Mouse (Mus musculus) lung, adult 18-20 months (tissue): ENCODE data around the gene Atg2a.
"Not testable (repeated sequence)": the region's sequence is repeated elsewhere in the genome, so short reads cannot be mapped to it uniquely, and the experiment has no call there.

Experiments
- DNase-seq, 2 experiments: peaks; one replicate each; pipeline ENCODE4 v3.0.0; 2022; ENCODE audit warnings: mixed read lengths in 2 of 2

The Atg2a gene

GRCm38 (mm10) chr19:6276426-6277421 is 35.3 kb downstream of the Atg2a start, which contains the start of gene Ehd1:
Gene Ehd1 (plus strand): TSS chr19:6276725.
- DNase-seq: peak; percentile 98 to 99

- peak; percentile 92 to 95 for DNase-seq
Measured at GRCm38 (mm10) chr19:6277661-6278438, 36.4 kb downstream of the Atg2a start.

GRCm38 (mm10) chr19:6278439-6279073 is 37.1 kb downstream of the Atg2a start:
- DNase-seq: peak; percentile 44 to 68

- DNase-seq: no peak
Measured at GRCm38 (mm10) chr19:6279481-6280144, 38.1 kb downstream of the Atg2a start.

- no peak for DNase-seq
Measured at GRCm38 (mm10) chr19:6280554-6280953, 39.1 kb downstream of the Atg2a start.

DNA sequence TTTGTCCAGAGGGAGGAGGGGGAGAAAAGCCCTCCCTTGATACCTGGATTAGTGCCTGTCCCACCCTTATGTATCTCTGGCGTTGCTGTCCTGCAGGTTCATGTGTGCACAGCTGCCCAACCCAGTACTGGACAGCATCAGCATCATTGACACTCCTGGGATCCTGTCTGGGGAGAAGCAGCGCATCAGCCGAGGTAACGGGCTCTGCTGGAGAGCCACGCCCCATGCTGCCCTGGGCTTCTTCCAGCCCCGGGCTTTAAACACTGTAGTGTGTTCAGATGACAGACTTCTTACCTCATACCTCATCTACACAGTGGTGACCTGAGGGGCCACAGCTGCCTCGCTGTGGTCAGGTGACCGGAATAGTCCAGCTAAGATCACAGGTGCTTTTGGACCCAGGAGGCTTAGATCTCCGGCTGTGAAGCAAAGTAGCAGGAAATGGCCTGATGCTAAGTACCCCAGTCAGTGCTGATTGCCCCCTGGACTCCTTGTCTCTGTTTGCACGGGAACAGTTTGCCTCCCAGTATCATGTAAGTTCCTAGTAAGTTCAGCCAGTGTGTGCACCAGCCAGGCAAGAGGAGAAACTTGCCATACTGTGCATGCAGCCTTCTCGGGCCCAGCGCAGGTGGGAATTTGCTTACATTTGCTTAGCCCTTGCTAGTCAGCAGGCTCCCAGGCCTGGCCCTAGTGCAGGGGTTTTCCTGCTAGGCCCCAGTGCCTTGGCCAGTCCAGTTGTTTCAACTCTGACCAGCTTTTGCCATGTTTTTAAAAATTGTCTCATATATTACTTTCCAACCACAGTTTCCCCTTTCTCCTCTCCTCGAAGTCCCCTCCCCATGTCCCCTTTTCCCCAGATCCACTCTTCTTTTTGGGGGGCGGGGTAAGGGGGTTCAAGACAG is 39.9 kb downstream of the Atg2a start:
- DNase-seq: no peak

GRCm38 (mm10) chr19:6283001-6283400 is 41.5 kb downstream of the Atg2a start:
- DNase-seq: no peak

DNA sequence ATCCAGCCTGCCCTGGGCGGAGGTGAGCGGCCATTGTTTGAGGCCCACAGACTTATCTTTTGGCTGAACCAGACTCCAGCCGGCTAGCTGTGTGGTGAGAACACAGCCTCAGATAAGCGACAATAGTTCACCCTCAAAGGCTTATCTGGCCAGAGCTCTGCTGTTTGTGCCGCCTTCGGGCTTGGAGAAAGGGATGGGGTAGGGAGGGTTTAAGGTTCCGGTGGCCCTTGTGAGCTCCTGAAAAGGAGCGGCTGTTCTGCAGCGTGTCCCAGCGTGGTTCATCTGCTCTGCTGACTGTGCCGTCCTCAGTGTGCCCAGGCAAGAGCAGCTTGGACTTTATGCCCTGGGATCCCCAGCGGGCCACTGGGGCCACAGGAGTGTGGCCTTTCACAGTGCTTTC is 43.0 kb downstream of the Atg2a start:
- no peak for DNase-seq

DNA sequence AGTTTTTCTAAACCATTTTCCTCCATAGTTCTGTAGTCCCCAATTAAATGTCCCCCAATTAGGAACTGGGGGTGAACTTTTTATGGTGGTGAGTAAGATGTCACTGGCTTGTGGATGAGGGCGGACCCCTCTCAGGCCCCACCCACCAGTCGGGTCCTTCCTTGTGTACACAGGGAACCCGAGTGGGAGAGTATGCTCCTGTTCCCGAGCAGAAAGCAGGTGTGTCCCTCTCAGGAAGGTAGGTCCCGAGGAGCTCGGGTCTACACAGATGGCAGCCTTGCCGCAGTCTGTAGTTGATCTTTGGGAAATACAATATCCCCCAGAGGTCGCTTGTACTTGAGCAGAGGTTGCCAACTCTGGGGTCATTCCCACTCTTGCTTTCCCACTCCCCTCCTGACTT is 43.8 kb downstream of the Atg2a start:
- DNase-seq: no peak

DNA sequence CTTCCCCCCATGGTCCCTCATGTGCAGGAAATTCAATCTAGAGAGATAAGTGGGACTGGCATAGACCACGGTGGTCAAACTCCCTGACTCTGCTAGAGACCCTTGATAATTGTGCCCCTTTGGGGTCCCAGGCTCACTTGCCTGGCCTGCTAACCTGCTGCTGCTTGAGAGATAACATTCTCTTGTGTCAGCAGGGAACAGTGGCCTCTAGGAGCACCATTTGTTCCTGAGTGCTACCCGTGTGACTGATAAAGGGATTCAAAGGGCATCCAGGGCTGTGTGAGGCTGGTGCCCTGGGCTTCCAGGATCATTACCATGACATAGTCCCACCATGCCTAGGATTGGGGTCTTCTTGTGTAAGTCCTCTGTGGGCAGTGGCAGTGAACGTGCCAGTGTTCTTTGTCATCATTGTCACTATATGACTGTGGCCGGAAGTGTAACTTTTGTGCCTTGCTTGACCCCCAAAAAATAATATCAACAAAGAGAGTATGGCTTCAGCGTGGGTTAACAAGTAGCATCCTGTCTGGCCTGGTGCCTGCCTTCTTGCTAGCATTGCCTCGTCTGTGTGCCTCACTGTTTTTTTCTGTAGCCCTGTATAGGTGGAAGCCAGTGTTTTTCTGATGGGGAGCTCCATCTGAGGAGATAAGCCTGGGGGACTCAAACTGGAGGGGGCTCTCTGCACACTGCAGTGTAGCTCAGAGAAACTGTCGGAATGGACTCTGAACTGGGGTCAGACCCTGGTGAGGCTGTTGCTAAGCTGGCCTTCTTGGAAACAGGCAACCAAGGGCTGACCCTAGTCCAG is 44.4 kb downstream of the Atg2a start:
- no peak for DNase-seq

DNA sequence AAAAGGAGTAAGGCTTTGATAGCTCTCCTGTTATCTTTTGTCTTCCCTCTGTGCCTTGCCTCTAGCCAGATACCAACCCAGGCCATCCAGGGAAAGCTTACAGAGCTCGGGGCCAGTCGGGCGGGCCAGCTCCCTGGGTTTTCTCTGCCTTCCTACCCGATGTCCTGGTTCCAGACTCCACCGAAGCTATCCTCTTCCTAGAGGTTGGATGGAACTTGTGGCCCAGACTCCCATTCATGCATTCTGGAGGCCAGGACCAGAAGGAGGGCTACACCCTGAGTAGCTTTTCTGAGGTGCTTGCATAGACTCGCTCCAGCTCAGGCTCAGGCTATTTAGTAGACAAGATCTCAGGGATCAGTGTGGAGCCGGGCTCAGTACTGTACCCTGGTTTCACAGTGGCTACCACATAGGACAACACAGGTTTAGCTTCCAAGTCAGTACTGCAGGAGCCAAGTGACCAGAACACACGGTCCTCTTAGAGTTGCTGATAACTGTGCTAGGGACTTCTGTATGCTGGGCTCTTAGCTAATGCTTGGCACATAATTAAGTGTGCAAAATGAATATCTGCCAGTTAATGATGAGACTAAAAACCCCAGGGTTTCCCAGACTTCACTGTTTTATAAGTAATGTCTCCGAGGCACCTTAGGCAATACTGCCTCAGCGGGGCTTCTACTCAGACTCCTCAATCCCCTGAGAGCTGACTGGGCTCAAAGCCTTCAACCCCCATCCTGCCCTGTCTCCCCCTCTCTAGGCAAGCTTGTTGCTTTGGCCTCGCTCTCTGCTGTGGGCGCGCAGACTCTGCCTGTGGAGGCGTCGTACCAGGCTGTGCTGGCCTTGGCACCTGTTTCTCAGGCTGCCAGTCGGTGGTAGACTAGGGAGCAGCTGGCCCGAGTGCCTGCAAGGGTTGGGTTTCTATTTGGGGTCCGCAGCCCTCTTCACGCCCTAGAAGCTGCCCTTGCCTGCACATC is 45.2 kb downstream of the Atg2a start:
- no peak for DNase-seq

- DNase-seq: no peak
Measured at GRCm38 (mm10) chr19:6288236-6288894, 46.9 kb downstream of the Atg2a start.

GRCm38 (mm10) chr19:6289696-6290238 is 48.3 kb downstream of the Atg2a start:
- no peak for DNase-seq

- not testable (repeated sequence) for DNase-seq
Measured at GRCm38 (mm10) chr19:6290720-6291116, 49.2 kb downstream of the Atg2a start.

DNA sequence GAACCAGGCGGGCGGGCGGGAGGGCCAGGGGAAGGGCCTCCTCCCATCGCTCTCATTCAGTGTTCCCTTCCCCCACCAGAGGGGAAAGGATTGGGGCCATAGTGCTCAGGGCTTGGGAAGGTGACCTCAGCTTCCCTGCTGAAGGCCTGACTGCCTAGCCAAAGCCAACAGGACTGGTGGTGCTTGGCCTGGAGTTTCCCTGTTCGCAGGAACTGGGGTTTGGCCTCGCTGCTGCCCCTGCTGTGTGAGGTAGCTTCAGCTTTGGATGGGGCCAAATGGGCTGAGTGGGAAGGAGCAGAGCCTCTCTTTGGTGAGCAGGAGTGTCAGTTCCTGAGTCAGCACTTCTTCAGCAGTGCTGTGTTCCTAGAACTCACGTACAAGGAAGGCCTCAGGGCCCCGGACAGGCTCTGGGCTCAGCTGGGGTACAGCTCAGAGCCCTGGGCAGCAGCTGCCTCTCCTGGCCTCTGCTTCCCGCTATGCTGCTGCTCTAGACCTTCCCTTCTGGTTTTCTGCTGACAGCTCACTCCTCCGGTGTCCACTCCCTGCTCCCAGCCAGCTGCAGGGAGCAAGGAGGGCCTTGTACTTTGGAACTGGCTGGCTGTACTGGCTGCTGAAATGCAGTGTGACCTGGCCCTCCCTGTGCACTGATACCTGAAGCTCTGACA is 49.8 kb downstream of the Atg2a start:
- DNase-seq: no peak

DNA sequence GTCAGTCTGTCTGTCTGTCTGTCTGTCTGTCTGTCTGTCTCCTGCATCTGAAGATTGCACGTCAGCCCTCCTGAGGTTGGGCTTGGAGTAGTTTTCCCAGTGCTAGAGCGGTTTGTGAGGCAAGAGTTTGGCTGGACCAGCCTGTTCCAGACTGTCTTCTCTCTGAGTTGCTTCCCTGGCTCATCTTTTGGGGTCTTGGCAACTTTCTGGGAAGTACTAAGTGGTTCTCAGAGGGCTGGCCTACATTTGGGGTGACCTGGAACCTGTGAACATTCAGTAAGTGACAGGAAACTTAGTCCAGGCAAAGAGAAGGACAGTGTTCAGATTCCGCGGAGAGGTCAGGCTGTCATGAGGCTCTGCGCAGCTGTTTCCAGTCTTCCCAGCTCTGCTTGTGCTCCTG is 50.8 kb downstream of the Atg2a start:
- no peak for DNase-seq

DNA sequence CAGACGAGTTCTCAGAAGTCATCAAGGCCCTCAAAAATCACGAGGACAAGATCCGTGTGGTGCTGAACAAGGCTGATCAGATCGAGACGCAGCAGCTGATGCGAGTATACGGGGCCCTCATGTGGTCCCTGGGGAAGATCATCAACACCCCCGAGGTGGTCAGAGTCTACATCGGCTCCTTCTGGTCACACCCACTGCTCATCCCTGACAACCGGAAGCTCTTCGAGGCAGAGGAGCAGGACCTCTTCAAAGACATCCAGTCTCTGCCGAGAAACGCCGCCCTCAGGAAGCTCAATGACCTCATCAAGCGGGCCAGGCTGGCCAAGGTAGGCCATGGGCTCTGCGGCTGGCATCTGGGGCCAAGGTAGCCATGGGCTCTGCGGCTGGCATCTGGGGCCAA is 52.8 kb downstream of the Atg2a start:
- no peak for DNase-seq
